Mouse (Mus musculus) bone marrow, adult 2 months (tissue): ENCODE data around the gene Stard3. TPM values are rescaled to one million over a fixed set of nuclear protein-coding genes. Genes with fewer than 3 reads are reported as not detected.

Source experiments
- H3K27ac ChIP-seq: fragments of 200-500 bp; 2 replicates; pipeline ENCODE4 v1.5.1; 2012; ENCODE audit warnings: low read depth, mild to moderate bottlenecking, control low read depth, inconsistent platforms, low read length; ENCODE audit not compliant: control insufficient read depth, poor library complexity, insufficient read depth
- H3K4me1 ChIP-seq: fragments of 200-500 bp; 2 replicates; pipeline ENCODE4 v1.6.1; 2011; ENCODE audit warnings: low read length; ENCODE audit not compliant: control insufficient read depth, insufficient read depth
- H3K4me3 ChIP-seq: fragments of 200-500 bp; replicated peaks from 2 replicates; pipeline ENCODE3; 2011; ENCODE audit warnings: mild to moderate bottlenecking, low read depth, low read length, control low read depth; ENCODE audit not compliant: control insufficient read depth
- CTCF ChIP-seq: fragments of 200-500 bp; IDR thresholded peaks from 2 replicates; pipeline ENCODE4 v1.5.1; 2011; ENCODE audit warnings: low read length, control low read depth; ENCODE audit not compliant: control insufficient read depth, insufficient read depth
- POLR2A ChIP-seq: fragments of 200-500 bp; IDR thresholded peaks from 2 replicates; pipeline ENCODE4 v1.6.1; 2011; ENCODE audit warnings: low read depth, mild to moderate bottlenecking, control low read depth, low read length, borderline replicate concordance; ENCODE audit not compliant: control insufficient read depth
- WGBS: fragments of 180-500 bp; shearing (Covaris S2); methylation state at CpG from one replicate; pipeline ENCODE4 v1.1.7; 2018; 5-methylcytosine and 5-hydroxymethylcytosine counted together
- polyA plus RNA-seq: library from polyadenylated mRNA; stranded (reverse); fragments of >200 nt; gene quantifications from 2 replicates; pipeline ENCODE4 v1.2.4, GENCODE M21; 2011; ENCODE audit warnings: low replicate concordance; ENCODE audit not compliant: missing spikeins, insufficient read depth, insufficient read length

Stard3 gene
- polyA plus RNA-seq = 16.8 and 32.3 TPM in 2 replicates

- under 1% methylated on average over 59 of the region's 60 CpGs for WGBS
- TF ChIP-seq CTCF (no peak), POLR2A (peak; percentile 69; the same call in 1 of the 2 replicates)
- Histone ChIP-seq H3K4me3 (peak within 1 kb of the TSS; percentile 92), H3K4me1 (peaks cover 12% of the 10 kb centered on the region), H3K27ac (peak within 1 kb of the TSS; percentile 93)
Observed at GRCm38 (mm10) chr11:98358161-98359083, at the start of gene Stard3. Gene Stard3, plus strand, starts transcription at chr11:98358368.

- WGBS = 2% methylated on average over 26 of the region's 26 CpGs
- Histone ChIP-seq H3K27ac (no peak overlapping the region), H3K4me1 (no peaks in the 10 kb centered on the region), H3K4me3 (no peak overlapping the region)
- TF ChIP-seq CTCF (no peak), POLR2A (no peak)
Observed at GRCm38 (mm10) chr11:98313790-98314323, 44.3 kb upstream of the Stard3 start.

GRCm38 (mm10) chr11:98317479-98317878, 40.7 kb upstream of the Stard3 start:
- Histone ChIP-seq H3K4me3 (no peak overlapping the region), H3K27ac (no peak overlapping the region), H3K4me1 (no peaks in the 10 kb centered on the region)
- TF ChIP-seq POLR2A = no peak
- TF ChIP-seq CTCF = no peak
- 8% methylated on average over 7 of the region's 7 CpGs for WGBS

- no peak overlapping the region for H3K4me3 ChIP-seq
- no peaks in the 10 kb centered on the region for H3K4me1 ChIP-seq
- WGBS = 4% methylated on average over 14 of the region's 14 CpGs
- H3K27ac ChIP-seq = no peak overlapping the region
- TF ChIP-seq CTCF (no peak), POLR2A (no peak)
Observed at GRCm38 (mm10) chr11:98318421-98319116, 39.6 kb upstream of the Stard3 start.

GRCm38 (mm10) chr11:98319120-98319519, 39.0 kb upstream of the Stard3 start:
- 4% methylated on average over 15 of the region's 15 CpGs for WGBS
- Histone ChIP-seq H3K4me3 (no peak overlapping the region), H3K27ac (no peak overlapping the region), H3K4me1 (no peaks in the 10 kb centered on the region)
- TF ChIP-seq CTCF (no peak), POLR2A (no peak)

GRCm38 (mm10) chr11:98319544-98319943, 38.6 kb upstream of the Stard3 start:
- TF ChIP-seq POLR2A (no peak), CTCF (no peak)
- H3K27ac ChIP-seq = no peak overlapping the region
- no peak overlapping the region for H3K4me3 ChIP-seq
- 11% methylated on average over 4 of the region's 4 CpGs for WGBS
- no peaks in the 10 kb centered on the region for H3K4me1 ChIP-seq

- H3K4me1 ChIP-seq = no peaks in the 10 kb centered on the region
Observed at GRCm38 (mm10) chr11:98319944-98320343, 38.2 kb upstream of the Stard3 start.

GRCm38 (mm10) chr11:98320381-98320780, 37.8 kb upstream of the Stard3 start:
- Histone ChIP-seq H3K4me3 (no peak overlapping the region), H3K4me1 (no peaks in the 10 kb centered on the region), H3K27ac (no peak overlapping the region)
- 13% methylated on average over 12 of the region's 12 CpGs for whole genome bisulfite sequencing
- TF ChIP-seq CTCF = no peak
- no peak for TF ChIP-seq POLR2A

More at GRCm38 (mm10) chr11:98319944-98320343, 38.2 kb upstream of the Stard3 start:
- Histone ChIP-seq H3K4me3 (no peak overlapping the region), H3K27ac (no peak overlapping the region)
- WGBS = 17% methylated on average over 2 of the region's 2 CpGs
- TF ChIP-seq CTCF = no peak
- no peak for TF ChIP-seq POLR2A
